Mouse (Mus musculus) testis, postnatal 14 days (tissue): ENCODE data around the gene Otog.

ENCODE experiments used
- DNase-seq: peaks from one replicate; pipeline ENCODE4 v3.0.0; 2021; ENCODE audit warnings: low spot score

Otog gene

DNA sequence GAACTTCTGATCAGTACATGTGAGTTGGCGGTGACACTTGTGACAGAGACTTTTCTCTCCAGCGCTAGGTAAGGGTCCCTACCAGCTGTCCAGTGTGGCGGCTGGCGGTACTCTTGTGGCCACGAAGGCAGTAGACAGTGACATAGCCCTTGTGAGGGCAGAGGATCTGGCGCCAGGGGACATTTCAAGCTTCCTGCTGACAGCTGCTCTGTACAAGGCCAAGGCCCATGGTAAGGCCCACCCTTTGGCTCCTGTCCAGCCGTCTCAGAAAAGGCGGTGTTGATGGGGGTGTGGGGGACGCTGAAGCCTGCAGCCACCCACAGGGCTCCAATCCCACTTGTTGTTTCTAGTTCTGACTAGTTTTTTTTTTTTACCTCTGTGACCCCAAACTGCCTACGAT lies 42.9 kb downstream of the Otog start:
- DNase-seq = no peak

- no peak for DNase-seq
Observed at GRCm38 (mm10) chr7:46285161-46285839, 44.5 kb downstream of the Otog start.

DNA sequence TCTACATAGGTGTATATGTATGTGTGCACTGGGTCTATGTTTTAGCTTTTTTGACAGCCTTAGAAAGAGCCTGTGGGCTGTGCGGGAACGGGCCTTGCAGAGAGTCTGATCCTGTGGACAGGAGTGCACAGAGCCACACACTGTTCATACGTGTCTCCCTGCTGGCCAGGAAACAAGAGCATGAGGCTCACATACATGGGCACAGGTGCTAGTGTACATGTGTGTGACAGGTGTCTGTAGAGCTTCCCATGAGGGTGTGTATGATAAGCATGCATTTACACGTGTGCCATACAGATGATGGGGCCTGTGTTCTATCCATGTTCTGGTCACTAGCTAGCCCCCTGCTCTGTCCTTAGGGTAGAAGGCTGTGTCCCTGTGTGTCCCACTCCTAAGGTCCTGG lies 45.6 kb downstream of the Otog start:
- DNase-seq = no peak

DNA sequence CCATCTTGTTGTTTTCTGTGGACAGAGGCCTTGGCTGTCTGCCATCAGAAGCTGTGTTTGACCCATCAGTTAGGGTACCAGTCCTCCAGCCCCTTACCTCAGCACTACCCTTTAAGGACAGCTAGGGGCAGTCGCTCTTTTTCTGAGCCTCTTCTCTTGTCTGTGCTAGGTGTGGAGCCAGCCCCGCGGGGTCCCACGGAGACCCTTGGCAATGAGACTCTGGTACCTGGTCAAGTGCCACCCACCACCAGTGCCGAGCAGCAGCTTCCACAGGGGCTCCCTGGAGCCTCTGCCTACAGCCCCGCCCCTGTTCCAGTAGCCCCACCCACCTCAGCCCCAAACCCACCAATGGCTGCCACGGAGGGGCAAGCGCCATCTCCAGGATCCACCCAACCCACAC lies 46.3 kb downstream of the Otog start:
- DNase-seq = no peak

GRCm38 (mm10) chr7:46296330-46296729 lies 55.5 kb downstream of the Otog start:
- DNase-seq = no peak

GRCm38 (mm10) chr7:46301031-46301632 lies 60.3 kb downstream of the Otog start:
- no peak for DNase-seq

DNA sequence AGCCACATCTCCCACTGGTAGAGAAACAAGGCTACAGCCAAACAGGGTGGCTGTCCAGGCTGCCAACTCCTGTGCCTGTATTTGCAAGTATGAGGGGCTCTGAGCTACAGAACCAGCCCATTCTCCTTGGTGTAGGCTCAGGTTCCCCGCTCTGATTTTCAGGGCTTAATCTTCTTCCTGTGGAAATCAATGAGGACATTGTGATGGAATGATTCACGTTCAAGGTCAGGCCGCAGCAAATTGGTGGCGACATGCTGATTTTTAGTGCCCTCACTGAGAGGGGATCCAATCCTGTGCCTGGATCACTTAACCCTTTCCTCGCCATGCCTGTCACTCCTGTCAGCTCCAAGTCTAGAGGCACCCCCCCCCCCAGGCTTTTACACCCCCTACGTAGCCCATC lies 72.7 kb downstream of the Otog start:
- DNase-seq = no peak

DNA sequence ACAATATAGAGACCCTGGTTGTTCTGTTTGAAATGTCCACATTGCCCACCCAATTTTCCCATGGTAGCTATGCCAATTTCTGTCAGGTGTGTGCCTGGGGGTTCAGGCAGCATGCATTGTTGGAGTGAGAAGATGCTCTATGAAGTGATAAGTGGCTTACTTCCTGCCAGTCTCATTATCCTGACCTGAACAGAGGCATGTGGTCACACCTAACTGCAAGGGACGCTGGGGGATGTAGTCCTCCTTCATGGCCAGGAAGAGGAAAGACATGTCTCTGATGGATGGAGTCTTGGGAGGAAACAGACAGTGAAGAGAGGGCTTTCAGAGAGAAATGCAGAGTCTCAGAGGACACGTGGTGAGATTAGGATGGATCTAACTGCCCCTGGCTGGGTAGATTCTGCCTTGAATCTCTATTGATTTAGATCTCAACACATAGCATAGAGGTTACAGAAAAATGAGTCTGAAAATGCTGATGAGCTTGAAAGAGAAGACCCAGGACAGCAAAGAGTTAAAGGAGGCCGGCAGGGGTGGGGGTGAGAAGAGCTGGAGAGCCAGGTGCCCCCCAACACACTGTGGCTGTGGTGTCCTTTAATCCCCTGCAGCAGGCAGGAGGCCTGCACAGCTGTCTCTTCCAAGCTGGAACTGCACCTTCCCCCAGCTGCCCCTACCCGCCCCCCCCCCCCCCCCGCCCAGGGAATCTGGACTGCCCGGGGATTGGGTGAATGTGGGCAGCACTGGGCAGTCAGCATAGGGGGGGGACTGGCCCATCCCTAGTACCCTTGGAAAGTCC lies 73.6 kb downstream of the Otog start:
- no peak for DNase-seq

GRCm38 (mm10) chr7:46315692-46316091 lies 74.9 kb downstream of the Otog start:
- DNase-seq = no peak

- DNase-seq = no peak
Observed at GRCm38 (mm10) chr7:46316948-46317347, 76.2 kb downstream of the Otog start.

GRCm38 (mm10) chr7:46321242-46321641 lies 80.5 kb downstream of the Otog start:
- DNase-seq = no peak

DNA sequence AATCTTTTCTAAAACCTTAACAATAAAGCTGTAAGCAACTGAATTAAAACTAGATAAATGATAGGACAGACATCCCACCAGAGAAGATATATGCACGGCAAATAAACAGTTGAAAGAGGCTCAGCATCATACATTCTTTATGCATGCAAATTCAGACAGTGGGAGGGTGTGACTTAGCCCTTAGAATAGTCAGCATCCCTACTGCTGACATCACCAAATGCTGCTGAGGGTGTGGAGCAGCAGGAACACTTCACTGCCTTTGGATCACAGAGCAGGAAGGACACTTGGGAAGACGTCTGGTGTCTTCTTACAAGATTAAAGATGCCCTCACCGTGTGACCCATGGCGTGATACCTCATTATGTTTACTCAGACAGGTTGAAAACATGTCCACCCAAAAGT lies 87.1 kb downstream of the Otog start:
- DNase-seq = no peak

DNA sequence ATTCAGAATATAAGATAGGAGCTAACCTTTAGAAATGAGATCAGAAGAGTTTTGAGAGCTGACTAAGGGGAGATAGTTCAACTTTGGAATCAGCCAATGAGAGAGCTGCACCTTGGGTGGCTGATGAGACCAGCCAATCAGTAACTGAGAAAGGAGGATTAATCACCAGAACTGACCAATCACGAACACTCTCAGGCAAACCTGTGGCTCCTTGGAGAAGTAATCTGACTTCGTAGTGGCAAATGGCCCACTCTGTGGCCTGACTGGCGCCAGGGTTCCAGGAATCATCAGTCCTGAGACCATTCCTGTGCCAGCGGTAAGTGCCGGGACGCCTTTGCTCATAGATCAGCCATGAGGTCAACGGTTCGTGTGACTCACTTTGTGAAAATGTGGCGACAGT lies 96.6 kb downstream of the Otog start:
- DNase-seq = peak; percentile 51

GRCm38 (mm10) chr7:46339818-46340217 lies 99.0 kb downstream of the Otog start:
- DNase-seq = no peak

DNA sequence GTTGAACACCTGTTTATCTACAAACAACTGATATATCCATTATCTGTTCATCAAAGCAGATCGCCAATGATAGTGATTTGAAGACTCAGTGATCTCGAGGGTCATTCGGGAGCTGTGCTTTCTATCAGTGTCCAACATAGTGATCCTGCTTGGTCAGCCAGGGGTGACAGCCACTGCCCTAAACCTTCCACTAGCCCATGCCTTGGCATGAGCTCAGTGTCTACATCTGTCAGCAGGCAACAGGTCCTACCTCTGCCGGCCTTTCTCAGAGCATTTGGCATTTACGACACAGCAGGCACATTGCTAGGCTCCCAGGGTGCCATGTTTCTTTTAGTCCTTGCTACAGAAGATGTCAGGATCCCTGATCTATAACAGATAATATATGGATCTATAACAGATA lies 99.5 kb downstream of the Otog start:
- no peak for DNase-seq

- no peak for DNase-seq
Observed at GRCm38 (mm10) chr7:46341471-46341870, 100.7 kb downstream of the Otog start.

GRCm38 (mm10) chr7:46347692-46348091 lies 106.9 kb downstream of the Otog start:
- DNase-seq = no peak

DNA sequence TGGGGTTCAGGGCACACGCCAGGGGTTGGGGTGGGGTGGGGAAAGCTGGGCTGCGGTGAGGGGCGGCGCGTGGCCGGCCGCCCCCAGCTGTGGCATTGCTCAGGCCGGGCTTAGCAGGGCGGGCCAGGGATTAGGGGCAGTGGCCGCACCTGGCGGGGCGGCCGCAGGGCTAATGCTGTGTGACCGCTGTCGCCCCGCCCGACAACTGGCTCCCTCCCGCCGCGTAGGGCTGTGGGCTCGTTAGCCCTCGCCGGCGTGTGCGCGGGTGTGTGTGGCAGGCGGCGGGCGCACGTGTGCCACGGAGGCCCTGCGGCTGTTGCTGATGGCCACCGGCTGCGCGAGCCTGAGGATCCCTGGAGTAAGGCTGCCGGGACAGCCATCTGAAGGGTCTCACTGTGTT lies 108.0 kb downstream of the Otog start:
- no peak for DNase-seq

GRCm38 (mm10) chr7:46350119-46350702 lies 109.4 kb downstream of the Otog start:
- DNase-seq = no peak

- DNase-seq = no peak
Observed at GRCm38 (mm10) chr7:46352748-46353147, 112.0 kb downstream of the Otog start.

GRCm38 (mm10) chr7:46353216-46353615 lies 112.4 kb downstream of the Otog start:
- no peak for DNase-seq

- DNase-seq = no peak
Observed at GRCm38 (mm10) chr7:46353875-46354274, 113.1 kb downstream of the Otog start.
